In genomic region chr4:137178833-137179232, GRCm38 (mm10) we compare ENCODE assay signal across 9 mouse cellular contexts.
DNase-seq lines count a peak whose midpoint lies in the region; ATAC-seq and TF ChIP-seq lines count a peak whose summit lies in the region.
"Had no signal": no experiment of that assay in that cellular context is flagged by ENCODE, and none has a peak within 500 bp of the region (broad histone marks: within the 10 kb centered on the region; RNA-seq: fewer than 3 reads in every experiment).

No protein-coding gene starts in this region.

- H3K4me2 ChIP-seq in midbrain, postnatal 0 days (ENCODE audit: low read depth, low read length, poor library complexity, severe bottlenecking) = no peak overlapping the region
- H3K4me2 ChIP-seq in midbrain, embryonic 16.5 days (ENCODE audit: low read length) = no peak overlapping the region
- H3K4me2 ChIP-seq in stomach, postnatal 0 days (replicated peaks; ENCODE audit: low read depth) = no peak overlapping the region

- DNase-seq in cerebellum, adult 9-10 months = peak; percentile 46
- DNase-seq in cerebellum, adult 9-11 months = no peak
- DNase-seq in midbrain, postnatal 0 days (ENCODE audit: low spot score) = peak; percentile 54
- peak; percentile 75 to 77 for DNase-seq in kidney, postnatal 25 days
- DNase-seq in stomach, postnatal 0 days (ENCODE audit: low spot score) = peak; percentile 72
- no peak for DNase-seq in thymus, postnatal 10 days (ENCODE audit: low spot score in 2 of 2)

- no peak overlapping the region for H3K9ac ChIP-seq in midbrain, postnatal 0 days (replicated peaks; ENCODE audit: low read length, poor library complexity, severe bottlenecking)
- H3K9ac ChIP-seq in midbrain, embryonic 16.5 days (ENCODE audit: low read depth, low read length) = no peak overlapping the region
- no peak overlapping the region for H3K9ac ChIP-seq in stomach, postnatal 0 days (ENCODE audit: low read length)

- no peaks in the 10 kb centered on the region for H3K27me3 ChIP-seq in midbrain, postnatal 0 days (ENCODE audit: insufficient read depth, low read length)
- H3K27me3 ChIP-seq in midbrain, embryonic 16.5 days (ENCODE audit: control insufficient read depth, insufficient read depth, low read depth, low read length) = no peaks in the 10 kb centered on the region
- no peaks in the 10 kb centered on the region for H3K27me3 ChIP-seq in stomach, postnatal 0 days (ENCODE audit: control insufficient read depth, insufficient read depth, low read length)

- H3K36me3 ChIP-seq in midbrain, postnatal 0 days (ENCODE audit: insufficient read depth, low read length) = no peaks in the 10 kb centered on the region
- no peaks in the 10 kb centered on the region for H3K36me3 ChIP-seq in midbrain, embryonic 16.5 days (ENCODE audit: control insufficient read depth, insufficient read depth, low read length)
- no peaks in the 10 kb centered on the region for H3K36me3 ChIP-seq in stomach, postnatal 0 days (ENCODE audit: control insufficient read depth, insufficient read depth, low read length)

- TF ChIP-seq EP300 in stomach, postnatal 0 days (optimal IDR thresholded peaks at IDR 0.05) = no peak

- TF ChIP-seq CTCF in midbrain, postnatal 0 days (IDR thresholded peaks at IDR 0.05) = no peak
- TF ChIP-seq CTCF in stomach, postnatal 0 days (IDR thresholded peaks at IDR 0.05; ENCODE audit: low read depth) = no peak

- ATAC-seq in midbrain, postnatal 0 days (ENCODE audit: low FRiP score) = no peak
- no peak for ATAC-seq in midbrain, embryonic 16.5 days
- ATAC-seq in stomach, postnatal 0 days (ENCODE audit: low FRiP score, low TSS enrichment) = peak; percentile 50; the same call in 1 of the 2 replicates
- ATAC-seq in inflammation-experienced regulatory T-cells, adult 6 months = no peak

- no peak overlapping the region for H3K27ac ChIP-seq in midbrain, postnatal 0 days (ENCODE audit: low read depth, low read length)
- H3K27ac ChIP-seq in midbrain, embryonic 16.5 days (ENCODE audit: low read length) = no peak overlapping the region
- H3K27ac ChIP-seq in stomach, postnatal 0 days (replicated peaks) = no peak overlapping the region

- no peak overlapping the region for H3K4me3 ChIP-seq in midbrain, postnatal 0 days (ENCODE audit: low read depth, low read length)
- no peak overlapping the region for H3K4me3 ChIP-seq in midbrain, embryonic 16.5 days (ENCODE audit: low read depth, low read length)
- no peak overlapping the region for H3K4me3 ChIP-seq in stomach, postnatal 0 days (ENCODE audit: low read depth, low read length)
- H3K4me3 ChIP-seq: myocyte had no signal

- H3K9me3 ChIP-seq in midbrain, postnatal 0 days (ENCODE audit: low read length) = no peaks in the 10 kb centered on the region
- H3K9me3 ChIP-seq in midbrain, embryonic 16.5 days (replicated peaks; ENCODE audit: control insufficient read depth, low read length, poor library complexity, severe bottlenecking) = no peaks in the 10 kb centered on the region
- no peaks in the 10 kb centered on the region for H3K9me3 ChIP-seq in stomach, postnatal 0 days (ENCODE audit: control insufficient read depth, low read length)

- H3K4me1 ChIP-seq in midbrain, postnatal 0 days (ENCODE audit: insufficient read depth, low read length) = no peaks in the 10 kb centered on the region
- no peaks in the 10 kb centered on the region for H3K4me1 ChIP-seq in midbrain, embryonic 16.5 days (ENCODE audit: control insufficient read depth, insufficient read depth, low read length)
- H3K4me1 ChIP-seq in stomach, postnatal 0 days (replicated peaks; ENCODE audit: control insufficient read depth, insufficient read depth) = no peaks in the 10 kb centered on the region

- 66% methylated on average over 3 of the region's 3 CpGs for WGBS in midbrain, postnatal 0 days
- WGBS in midbrain, embryonic 16.5 days = 61% methylated on average over 3 of the region's 3 CpGs
- WGBS in stomach, postnatal 0 days = 41% methylated on average over 3 of the region's 3 CpGs

Comparison
In these comparisons a context has a peak if more than half of its experiments do, and no peak if none do; other contexts are left out.
1. DNase-seq: peak in cerebellum, adult 9-10 months (single experiment), midbrain, postnatal 0 days (single experiment), kidney, postnatal 25 days (2 of 2) and stomach, postnatal 0 days (single experiment); none in cerebellum, adult 9-11 months (single experiment) and thymus, postnatal 10 days (0 of 2).